Mouse (Mus musculus): ENCODE data around the gene Ap5m1. TPM values are rescaled to one million over a fixed set of nuclear protein-coding genes. Genes with fewer than 3 reads are reported as not detected.
A peak's percentile ranks its signal among the peaks of the same experiment; 100 is the strongest.

Ap5m1 gene
- total RNA-seq (2014; rRNA removed) (23.1 and 27.1 TPM in 2 replicates), polyA plus RNA-seq (2015; fragmentation: Nextera tagmentation; extraction: Ambion mirVana) (15.2 and 16.1 TPM in 2 replicates)

DNA sequence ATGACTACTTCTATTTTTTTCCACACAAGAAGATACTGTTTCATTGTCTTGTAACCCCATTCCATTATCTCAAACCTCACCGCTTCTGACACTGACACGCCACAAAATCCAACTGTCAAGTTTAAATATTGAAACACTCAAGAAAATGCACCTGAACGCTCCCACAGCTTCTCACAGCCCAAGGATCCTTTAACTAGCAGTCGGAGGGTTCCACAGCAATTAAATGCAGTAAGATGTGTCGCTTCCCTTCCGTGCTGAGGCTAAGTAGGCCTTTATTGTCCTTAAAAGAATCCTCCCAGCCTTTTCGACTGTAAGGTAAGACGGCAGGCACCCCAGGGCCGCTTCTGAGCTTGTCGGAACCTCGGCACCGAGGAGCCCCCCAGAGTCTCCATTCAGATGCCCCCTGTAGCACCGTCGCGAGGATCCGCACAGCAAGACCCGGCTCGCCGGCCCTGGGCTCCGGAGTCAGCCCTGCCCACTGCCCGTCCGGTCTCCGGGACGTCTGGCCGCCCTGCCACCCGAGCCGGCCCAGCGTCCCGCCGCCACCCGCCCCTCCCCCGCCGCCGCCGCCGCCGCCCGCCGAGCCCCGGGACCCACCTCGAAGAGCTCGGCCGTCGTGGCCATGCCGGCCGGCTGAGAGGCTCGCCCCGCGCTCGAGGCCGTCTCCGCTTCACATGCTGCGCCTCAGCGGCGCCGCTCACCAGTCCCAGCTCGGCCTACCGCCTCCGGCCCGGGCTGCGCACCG is at the start of gene Ap5m1:
Gene Ap5m1 (plus strand): TSS at position 569 of the 745 bp plus-strand sequence.
- Histone ChIP-seq H3K36me3 (ENCODE audit: insufficient read depth, low read length) (no peaks in the 10 kb centered on the region), H3K4me1 (ENCODE audit: insufficient read depth, low read length) (peaks cover 4% of the 10 kb centered on the region; the same call in 1 of the 2 replicates), H3K4me3 (ENCODE audit: low read depth, low read length) (peak within 1 kb of the TSS; percentile 96), H3K9ac (replicated peaks; ENCODE audit: low read length, poor library complexity, severe bottlenecking) (peak within 1 kb of the TSS; percentile 97), H3K4me2 (ENCODE audit: low read depth, low read length, poor library complexity, severe bottlenecking) (peak within 1 kb of the TSS; percentile 69), H3K9me3 (ENCODE audit: low read length) (no peaks in the 10 kb centered on the region), H3K27ac (ENCODE audit: low read depth, low read length) (peak within 1 kb of the TSS; percentile 99), H3K27me3 (ENCODE audit: insufficient read depth, low read length) (no peaks in the 10 kb centered on the region)
- TF ChIP-seq CTCF (IDR thresholded peaks at IDR 0.05) = no peak
- ATAC-seq (ENCODE audit: low FRiP score) (peak; percentile 62), DNase-seq (ENCODE audit: low spot score) (peak; percentile 37)
- under 1% methylated on average over 42 of the region's 62 CpGs for WGBS

GRCm38 (mm10) chr14:49019765-49020164 is 46.1 kb upstream of the Ap5m1 start:
- no peaks in the 10 kb centered on the region for H3K4me1 ChIP-seq (ENCODE audit: insufficient read depth, low read length)
- no peak for DNase-seq (ENCODE audit: low spot score)
- no peak for ATAC-seq (ENCODE audit: low FRiP score)
- H3K4me3 ChIP-seq (ENCODE audit: low read depth, low read length) = no peak overlapping the region
- 92% methylated on average over 5 of the region's 5 CpGs for WGBS
- H3K4me2 ChIP-seq (ENCODE audit: low read depth, low read length, poor library complexity, severe bottlenecking) = no peak overlapping the region
- no peaks in the 10 kb centered on the region for H3K27me3 ChIP-seq (ENCODE audit: insufficient read depth, low read length)
- H3K27ac ChIP-seq (ENCODE audit: low read depth, low read length) = no peak overlapping the region
- H3K9me3 ChIP-seq (ENCODE audit: low read length) = no peaks in the 10 kb centered on the region
- H3K9ac ChIP-seq (replicated peaks; ENCODE audit: low read length, poor library complexity, severe bottlenecking) = no peak overlapping the region
- peaks cover 14% of the 10 kb centered on the region; the same call in 1 of the 2 replicates for H3K36me3 ChIP-seq (ENCODE audit: insufficient read depth, low read length)
- TF ChIP-seq CTCF (IDR thresholded peaks at IDR 0.05) = no peak

DNA sequence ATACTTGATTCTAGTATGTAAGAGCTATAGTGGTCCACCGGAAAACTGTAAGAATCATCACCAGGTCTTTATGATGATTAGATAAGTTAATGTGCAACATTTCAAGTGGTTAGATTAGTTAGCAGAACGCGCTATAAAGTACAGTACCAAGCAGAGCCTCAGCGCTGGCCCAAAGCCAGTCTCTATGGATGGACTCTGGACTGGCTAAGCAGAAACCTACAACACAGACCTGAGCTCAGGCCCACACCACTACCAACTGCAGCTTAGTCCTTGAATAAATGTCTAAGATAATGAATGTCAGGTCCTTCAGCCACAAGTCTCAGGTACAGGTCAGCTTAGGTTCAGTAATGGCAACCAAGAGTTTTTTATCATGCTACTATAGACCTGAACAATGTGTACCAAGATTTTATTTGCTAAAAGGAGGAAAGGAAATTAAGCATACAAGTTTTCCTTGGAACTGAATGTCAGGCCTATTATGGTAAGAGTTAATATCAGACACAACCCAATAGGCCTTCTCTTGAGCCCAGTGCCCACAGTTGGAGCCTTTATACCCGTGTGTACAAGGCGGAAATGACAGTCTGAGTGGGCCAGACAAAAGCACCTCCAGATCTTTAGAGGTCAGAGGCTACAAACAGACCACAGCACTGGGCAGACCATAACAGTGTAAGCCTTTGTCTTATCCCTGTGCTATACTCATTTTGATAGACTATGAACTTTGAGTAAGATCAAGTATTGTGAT is 38.7 kb upstream of the Ap5m1 start:
- H3K9ac ChIP-seq (replicated peaks; ENCODE audit: low read length, poor library complexity, severe bottlenecking) = no peak overlapping the region
- DNase-seq (ENCODE audit: low spot score) = no peak
- H3K27me3 ChIP-seq (ENCODE audit: insufficient read depth, low read length) = no peaks in the 10 kb centered on the region
- no peak overlapping the region for H3K4me2 ChIP-seq (ENCODE audit: low read depth, low read length, poor library complexity, severe bottlenecking)
- ATAC-seq (ENCODE audit: low FRiP score) = no peak
- H3K27ac ChIP-seq (ENCODE audit: low read depth, low read length) = no peak overlapping the region
- 89% methylated on average over 6 of the region's 6 CpGs for WGBS
- no peak overlapping the region for H3K4me3 ChIP-seq (ENCODE audit: low read depth, low read length)
- H3K9me3 ChIP-seq (ENCODE audit: low read length) = no peaks in the 10 kb centered on the region
- no peak for TF ChIP-seq CTCF (IDR thresholded peaks at IDR 0.05)
- peaks cover 12% of the 10 kb centered on the region; the same call in 1 of the 2 replicates for H3K36me3 ChIP-seq (ENCODE audit: insufficient read depth, low read length)
- H3K4me1 ChIP-seq (ENCODE audit: insufficient read depth, low read length) = no peaks in the 10 kb centered on the region

DNA sequence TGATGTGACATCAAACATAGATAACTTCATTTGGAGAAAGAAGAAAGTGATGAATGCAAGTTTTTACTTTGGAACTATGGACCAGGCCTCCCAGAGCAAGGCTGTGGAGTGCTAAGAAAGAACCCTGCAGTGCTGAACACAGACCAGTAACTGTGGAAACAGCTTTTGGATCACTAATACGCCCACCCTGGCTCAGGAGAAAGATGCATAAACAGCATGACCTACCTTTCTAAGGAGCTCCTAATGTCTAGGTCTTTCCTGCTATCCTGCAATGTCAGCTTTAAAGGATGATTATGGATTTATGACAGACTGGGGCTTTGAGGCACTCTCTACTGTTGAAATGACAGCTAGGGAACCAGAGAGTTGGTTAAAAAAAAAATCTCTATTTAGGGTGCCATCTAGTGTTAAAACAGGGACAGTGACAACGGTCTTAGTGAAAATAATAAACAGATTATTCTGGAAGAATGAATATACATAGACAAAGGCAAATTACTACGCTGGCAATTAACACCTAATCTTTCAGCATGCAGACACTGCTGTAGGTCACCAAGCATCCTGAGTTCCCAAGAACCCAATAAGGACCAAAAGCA is 38.0 kb upstream of the Ap5m1 start:
- Histone ChIP-seq H3K27ac (ENCODE audit: low read depth, low read length) (no peak overlapping the region), H3K9ac (replicated peaks; ENCODE audit: low read length, poor library complexity, severe bottlenecking) (no peak overlapping the region), H3K36me3 (ENCODE audit: insufficient read depth, low read length) (peaks cover 12% of the 10 kb centered on the region; the same call in 1 of the 2 replicates), H3K9me3 (ENCODE audit: low read length) (no peaks in the 10 kb centered on the region), H3K4me1 (ENCODE audit: insufficient read depth, low read length) (no peaks in the 10 kb centered on the region), H3K27me3 (ENCODE audit: insufficient read depth, low read length) (no peaks in the 10 kb centered on the region), H3K4me2 (ENCODE audit: low read depth, low read length, poor library complexity, severe bottlenecking) (no peak overlapping the region), H3K4me3 (ENCODE audit: low read depth, low read length) (no peak overlapping the region)
- DNase-seq (ENCODE audit: low spot score) (peak; percentile 54), ATAC-seq (ENCODE audit: low FRiP score) (no peak)
- peak; percentile 66 for TF ChIP-seq CTCF (IDR thresholded peaks at IDR 0.05)
- 59% methylated on average over 3 of the region's 3 CpGs for WGBS

DNA sequence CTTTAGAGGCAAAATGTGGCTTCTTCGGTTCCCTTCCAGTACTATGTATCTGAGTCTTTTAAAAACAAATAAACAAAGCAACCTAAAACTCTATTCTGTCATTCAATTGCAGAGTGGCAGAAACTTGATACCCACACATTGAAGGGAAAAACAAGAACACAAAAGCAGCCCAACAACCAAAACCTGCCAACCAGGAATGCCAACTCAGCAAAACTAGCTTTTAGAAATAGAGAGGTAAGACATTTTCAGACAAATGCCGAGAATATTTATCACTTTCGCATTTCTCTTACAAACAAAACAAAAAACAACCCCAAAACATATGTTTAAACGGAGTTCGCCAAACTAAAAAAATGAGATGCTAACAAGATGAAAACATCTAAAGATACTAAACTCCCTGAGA is 36.9 kb upstream of the Ap5m1 start:
- H3K27ac ChIP-seq (ENCODE audit: low read depth, low read length) = no peak overlapping the region

More for the DNA sequence above, 36.9 kb upstream of the Ap5m1 start:
- DNase-seq (ENCODE audit: low spot score) (no peak), ATAC-seq (ENCODE audit: low FRiP score) (no peak)
- peaks cover 14% of the 10 kb centered on the region; the same call in 1 of the 2 replicates for H3K36me3 ChIP-seq (ENCODE audit: insufficient read depth, low read length)
- no peaks in the 10 kb centered on the region for H3K4me1 ChIP-seq (ENCODE audit: insufficient read depth, low read length)
- no peak overlapping the region for H3K9ac ChIP-seq (replicated peaks; ENCODE audit: low read length, poor library complexity, severe bottlenecking)
- no peak for TF ChIP-seq CTCF (IDR thresholded peaks at IDR 0.05)
- WGBS = 97% methylated on average over 5 of the region's 5 CpGs
- no peak overlapping the region for H3K4me3 ChIP-seq (ENCODE audit: low read depth, low read length)
- H3K27me3 ChIP-seq (ENCODE audit: insufficient read depth, low read length) = no peaks in the 10 kb centered on the region
- no peak overlapping the region for H3K4me2 ChIP-seq (ENCODE audit: low read depth, low read length, poor library complexity, severe bottlenecking)
- no peaks in the 10 kb centered on the region for H3K9me3 ChIP-seq (ENCODE audit: low read length)
